Mouse (Mus musculus): ENCODE data around the gene Gm6793. TPM values are rescaled to one million over a fixed set of nuclear protein-coding genes. Genes with fewer than 3 reads are reported as not detected.
A peak's percentile ranks its signal among the peaks of the same experiment; 100 is the strongest.

The Gm6793 gene
- polyA plus RNA-seq, 1 experiment from 2014 or later, result 0.92 TPM

DNA sequence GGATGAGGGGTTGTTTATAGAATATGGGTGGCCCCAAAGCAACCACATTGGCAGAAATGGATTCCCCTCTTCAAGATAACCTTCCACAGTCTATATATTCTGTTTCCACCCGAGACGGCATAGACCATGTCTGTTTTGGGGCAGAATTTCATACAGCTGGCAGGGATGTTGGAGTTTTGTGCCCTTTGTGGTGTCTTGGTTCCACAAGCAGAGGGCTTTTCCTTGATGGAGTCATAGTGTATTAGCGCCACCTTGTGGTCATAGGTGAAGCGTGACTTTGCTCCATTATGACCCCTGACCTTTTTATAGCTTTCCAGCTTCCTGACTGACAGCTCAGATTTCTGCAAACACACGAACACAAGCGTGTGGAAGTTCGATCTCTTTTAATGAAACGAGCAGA, 19.8 kb upstream of the Gm6793 start:
- Histone ChIP-seq H3K27ac (ENCODE audit: low read depth, low read length) (no peak overlapping the region), H3K27me3 (ENCODE audit: control insufficient read depth, insufficient read depth, low read length) (no peaks in the 10 kb centered on the region), H3K4me3 (ENCODE audit: low read depth, low read length) (no peak overlapping the region), H3K4me2 (ENCODE audit: low read depth) (no peak overlapping the region), H3K4me1 (ENCODE audit: control insufficient read depth, insufficient read depth, low read length) (no peaks in the 10 kb centered on the region), H3K9ac (ENCODE audit: low read length) (no peak overlapping the region), H3K9me3 (ENCODE audit: control insufficient read depth, low read length) (no peaks in the 10 kb centered on the region), H3K36me3 (ENCODE audit: control insufficient read depth, insufficient read depth, low read length) (no peaks in the 10 kb centered on the region)
- ATAC-seq (ENCODE audit: insufficient read depth, low FRiP score, low TSS enrichment) (0 out of 2 replicates have a peak, but pooled peaks have one; percentile 38), DNase-seq (ENCODE audit: low spot score) (peak; percentile 70)
- 15% methylated on average over 8 of the region's 8 CpGs for WGBS

DNA sequence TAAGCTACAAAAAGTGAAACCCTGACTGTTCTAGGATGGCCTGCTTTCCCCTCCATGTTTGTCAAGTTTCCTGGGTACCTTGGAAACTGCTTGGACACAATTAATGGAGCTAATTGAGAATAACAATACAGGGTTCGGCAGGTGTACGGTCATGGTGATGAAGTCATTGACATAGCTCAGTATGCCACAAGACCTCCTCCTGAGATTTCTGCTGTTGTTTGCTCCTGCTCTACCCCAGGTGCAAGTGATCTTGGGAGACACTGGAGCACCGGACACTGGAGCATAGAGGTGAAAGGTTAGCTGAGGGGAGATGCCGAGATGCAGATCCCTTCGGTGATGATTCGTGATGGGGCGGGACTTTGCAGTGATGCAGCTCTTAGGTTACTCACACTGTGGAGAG, 18.2 kb upstream of the Gm6793 start:
- Histone ChIP-seq H3K27ac (ENCODE audit: low read depth, low read length) (no peak overlapping the region), H3K4me3 (ENCODE audit: low read depth, low read length) (no peak overlapping the region), H3K27me3 (ENCODE audit: control insufficient read depth, insufficient read depth, low read length) (no peaks in the 10 kb centered on the region), H3K9me3 (ENCODE audit: control insufficient read depth, low read length) (no peaks in the 10 kb centered on the region), H3K4me2 (ENCODE audit: low read depth) (no peak overlapping the region), H3K4me1 (ENCODE audit: control insufficient read depth, insufficient read depth, low read length) (no peaks in the 10 kb centered on the region), H3K9ac (ENCODE audit: low read length) (no peak overlapping the region), H3K36me3 (ENCODE audit: control insufficient read depth, insufficient read depth, low read length) (no peaks in the 10 kb centered on the region)
- WGBS, result 52% methylated on average over 7 of the region's 7 CpGs
- ATAC-seq (ENCODE audit: insufficient read depth, low FRiP score, low TSS enrichment) (no peak), DNase-seq (ENCODE audit: low spot score) (no peak)

DNA sequence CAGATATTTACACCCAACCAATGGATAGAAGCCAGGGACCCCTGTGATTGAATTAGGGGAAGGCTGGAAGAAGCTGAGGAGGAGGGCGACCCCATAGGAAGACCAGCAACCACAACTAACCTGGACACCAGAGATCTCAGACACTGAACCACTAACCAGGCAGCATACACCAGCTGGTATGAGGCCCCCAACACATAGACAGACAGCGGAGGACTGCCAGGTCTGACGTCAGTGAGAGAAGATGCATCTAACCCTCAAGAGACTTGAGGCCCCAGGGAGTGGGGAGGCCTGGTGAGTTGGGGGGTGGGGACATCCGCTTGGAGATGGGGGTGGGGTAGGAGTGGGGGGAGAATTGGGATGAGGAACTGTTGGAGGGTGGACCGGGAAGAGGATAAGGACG, 15.8 kb upstream of the Gm6793 start:
- ATAC-seq (ENCODE audit: insufficient read depth, low FRiP score, low TSS enrichment) (no peak), DNase-seq (ENCODE audit: low spot score) (no peak)
- WGBS, result 61% methylated on average over 6 of the region's 6 CpGs
- Histone ChIP-seq H3K27ac (ENCODE audit: low read depth, low read length) (no peak overlapping the region), H3K4me3 (ENCODE audit: low read depth, low read length) (no peak overlapping the region), H3K4me2 (ENCODE audit: low read depth) (no peak overlapping the region), H3K36me3 (ENCODE audit: control insufficient read depth, insufficient read depth, low read length) (no peaks in the 10 kb centered on the region), H3K9ac (ENCODE audit: low read length) (no peak overlapping the region), H3K27me3 (ENCODE audit: control insufficient read depth, insufficient read depth, low read length) (no peaks in the 10 kb centered on the region), H3K9me3 (ENCODE audit: control insufficient read depth, low read length) (no peaks in the 10 kb centered on the region), H3K4me1 (ENCODE audit: control insufficient read depth, insufficient read depth, low read length) (no peaks in the 10 kb centered on the region)

DNA sequence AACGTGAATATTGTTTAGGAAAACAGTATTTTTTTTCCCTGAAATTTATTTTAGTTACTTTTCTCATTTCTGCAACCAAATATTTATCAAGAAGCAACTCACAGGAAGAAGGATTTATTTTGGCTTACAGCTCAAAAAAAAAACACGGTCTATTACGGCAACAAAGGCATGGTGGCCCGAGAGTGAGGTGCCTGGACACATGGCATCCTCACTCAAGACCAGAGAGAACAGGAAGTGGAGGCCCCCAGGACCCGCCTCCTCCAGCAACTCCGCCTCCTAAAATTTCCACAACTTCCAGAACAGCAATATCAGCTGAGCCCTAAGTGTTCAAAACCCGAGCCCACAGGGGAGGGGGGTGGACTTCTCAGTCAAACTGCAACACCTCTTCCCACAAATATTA, 14.6 kb upstream of the Gm6793 start:
- H3K27ac ChIP-seq (ENCODE audit: low read depth, low read length), result no peak overlapping the region
- no peak overlapping the region for H3K9ac ChIP-seq (ENCODE audit: low read length)
- no peak for DNase-seq (ENCODE audit: low spot score)
- no peak for ATAC-seq (ENCODE audit: insufficient read depth, low FRiP score, low TSS enrichment)
- H3K4me2 ChIP-seq (ENCODE audit: low read depth), result no peak overlapping the region
- H3K4me3 ChIP-seq (ENCODE audit: low read depth, low read length), result no peak overlapping the region
- no peaks in the 10 kb centered on the region for H3K4me1 ChIP-seq (ENCODE audit: control insufficient read depth, insufficient read depth, low read length)
- H3K27me3 ChIP-seq (ENCODE audit: control insufficient read depth, insufficient read depth, low read length), result no peaks in the 10 kb centered on the region
- WGBS, result 90% methylated on average over 7 of the region's 7 CpGs
- H3K36me3 ChIP-seq (ENCODE audit: control insufficient read depth, insufficient read depth, low read length), result no peaks in the 10 kb centered on the region
- no peaks in the 10 kb centered on the region for H3K9me3 ChIP-seq (ENCODE audit: control insufficient read depth, low read length)

DNA sequence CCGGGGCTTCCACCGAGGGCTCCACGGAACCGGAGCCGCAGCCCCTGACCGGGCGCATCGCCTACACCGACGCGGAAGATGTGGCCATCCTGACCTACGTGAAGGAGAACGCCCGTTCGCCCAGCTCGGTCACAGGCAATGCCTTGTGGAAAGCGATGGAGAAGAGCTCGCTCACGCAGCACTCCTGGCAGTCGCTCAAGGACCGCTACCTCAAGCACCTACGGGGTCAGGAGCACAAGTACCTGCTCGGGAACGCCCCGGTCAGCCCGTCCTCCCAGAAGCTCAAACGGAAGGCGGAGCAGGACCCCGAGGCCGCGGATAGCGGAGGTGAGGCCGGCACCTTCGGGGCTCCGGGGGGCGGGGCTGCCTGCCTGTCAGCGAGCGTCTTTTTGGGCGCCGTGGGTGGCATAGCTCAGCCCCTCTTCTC, 3.0 kb downstream of the Gm6793 start:
- Histone ChIP-seq H3K4me3 (ENCODE audit: low read depth, low read length) (peak overlapping the region; percentile 85), H3K27ac (ENCODE audit: low read depth, low read length) (peak overlapping the region; percentile 60; the same call in 1 of the 2 replicates), H3K36me3 (ENCODE audit: control insufficient read depth, insufficient read depth, low read length) (no peaks in the 10 kb centered on the region), H3K27me3 (ENCODE audit: control insufficient read depth, insufficient read depth, low read length) (no peaks in the 10 kb centered on the region), H3K4me1 (ENCODE audit: control insufficient read depth, insufficient read depth, low read length) (peaks cover 16% of the 10 kb centered on the region), H3K4me2 (ENCODE audit: low read depth) (peak overlapping the region; percentile 94), H3K9me3 (ENCODE audit: control insufficient read depth, low read length) (no peaks in the 10 kb centered on the region), H3K9ac (ENCODE audit: low read length) (peak overlapping the region; percentile 80)
- under 1% methylated on average over 40 of the region's 40 CpGs for WGBS
- DNase-seq (ENCODE audit: low spot score), result no peak
- ATAC-seq (ENCODE audit: insufficient read depth, low FRiP score, low TSS enrichment), result peak; percentile 60

DNA sequence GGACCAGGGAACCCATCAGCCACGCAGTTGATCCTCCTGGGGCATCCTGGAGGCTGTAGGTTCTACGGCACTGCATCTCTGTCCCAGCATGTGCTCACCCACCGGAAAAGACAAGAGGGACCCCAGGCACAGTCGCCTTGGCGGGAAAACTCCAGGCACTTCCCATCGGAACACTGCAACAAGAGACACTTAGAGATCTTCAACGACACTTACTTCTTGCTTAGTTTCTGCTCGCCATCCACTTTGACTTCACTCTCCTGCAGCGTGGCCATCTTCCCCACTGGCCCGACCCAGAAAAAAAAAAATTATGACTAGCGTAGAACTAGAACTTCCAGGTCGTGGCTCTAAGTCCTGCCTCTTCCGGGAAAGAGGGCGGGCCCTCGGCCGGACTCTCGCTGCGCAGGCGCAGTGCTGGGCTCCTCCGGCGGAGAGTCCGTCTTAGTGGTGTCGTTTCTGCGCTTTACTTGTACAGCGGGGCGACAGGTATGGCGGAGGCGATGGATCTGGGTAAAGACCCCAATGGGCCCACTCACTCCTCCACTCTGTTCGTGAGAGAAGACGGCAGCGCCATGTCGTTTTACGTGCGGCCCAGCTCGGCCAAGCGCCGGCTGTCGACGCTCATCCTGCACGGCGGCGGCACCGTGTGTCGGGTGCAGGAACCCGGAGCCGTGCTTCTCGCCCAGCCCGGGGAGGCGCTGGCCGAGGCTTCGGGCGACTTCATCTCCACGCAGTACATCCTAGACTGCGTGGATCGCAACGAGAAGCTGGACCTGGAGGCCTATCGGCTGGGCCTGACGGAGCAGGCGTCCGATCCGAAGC, 3.6 kb downstream of the Gm6793 start, which contains the start of the genes Kars and Terf2ip:
Kars (minus strand) TSS at position 327 of the 819 bp plus-strand sequence.
Terf2ip (plus strand) TSS at position 402 of the 819 bp plus-strand sequence.
- Histone ChIP-seq H3K4me1 (ENCODE audit: control insufficient read depth, insufficient read depth, low read length) (peaks cover 16% of the 10 kb centered on the region), H3K9ac (ENCODE audit: low read length) (peak within 1 kb of the TSS; percentile 80), H3K27ac (ENCODE audit: low read depth, low read length) (peak within 1 kb of the TSS; percentile 60; the same call in 1 of the 2 replicates), H3K4me2 (ENCODE audit: low read depth) (peak within 1 kb of the TSS; percentile 94), H3K27me3 (ENCODE audit: control insufficient read depth, insufficient read depth, low read length) (no peaks in the 10 kb centered on the region), H3K36me3 (ENCODE audit: control insufficient read depth, insufficient read depth, low read length) (no peaks in the 10 kb centered on the region), H3K4me3 (ENCODE audit: low read depth, low read length) (peak within 1 kb of the TSS; percentile 85), H3K9me3 (ENCODE audit: control insufficient read depth, low read length) (no peaks in the 10 kb centered on the region)
- DNase-seq (ENCODE audit: low spot score) (peak; percentile 94), ATAC-seq (ENCODE audit: insufficient read depth, low FRiP score, low TSS enrichment) (peak; percentile 92)
- WGBS, result under 1% methylated on average over 61 of the region's 61 CpGs

DNA sequence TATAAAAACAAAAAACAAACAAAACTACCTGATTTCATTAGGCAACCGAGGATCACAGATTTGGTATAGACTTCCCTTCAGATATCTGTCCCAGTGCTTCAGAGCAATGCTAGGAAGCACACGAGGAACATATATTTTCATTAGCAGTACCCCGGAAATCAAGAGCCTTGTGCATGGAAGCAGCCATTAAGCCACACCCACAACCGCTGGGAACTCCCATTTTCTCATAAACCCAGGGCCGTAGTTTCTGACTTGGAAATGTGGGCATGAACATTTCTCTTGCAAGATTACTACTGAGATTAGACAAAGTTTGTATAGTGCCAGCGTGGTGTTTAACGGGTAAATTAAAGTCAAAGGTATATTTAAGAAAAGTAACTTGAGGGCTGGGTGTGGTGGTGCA, 5.3 kb downstream of the Gm6793 start:
- 92% methylated on average over 7 of the region's 7 CpGs for WGBS
- DNase-seq (ENCODE audit: low spot score) (no peak), ATAC-seq (ENCODE audit: insufficient read depth, low FRiP score, low TSS enrichment) (no peak)
- Histone ChIP-seq H3K9me3 (ENCODE audit: control insufficient read depth, low read length) (no peaks in the 10 kb centered on the region), H3K27me3 (ENCODE audit: control insufficient read depth, insufficient read depth, low read length) (no peaks in the 10 kb centered on the region), H3K27ac (ENCODE audit: low read depth, low read length) (no peak overlapping the region), H3K4me2 (ENCODE audit: low read depth) (no peak overlapping the region), H3K4me3 (ENCODE audit: low read depth, low read length) (no peak overlapping the region), H3K36me3 (ENCODE audit: control insufficient read depth, insufficient read depth, low read length) (0 out of 2 replicates have a peak, but pooled peaks cover 3% of the 10 kb centered on the region), H3K4me1 (ENCODE audit: control insufficient read depth, insufficient read depth, low read length) (peaks cover 16% of the 10 kb centered on the region), H3K9ac (ENCODE audit: low read length) (no peak overlapping the region)

DNA sequence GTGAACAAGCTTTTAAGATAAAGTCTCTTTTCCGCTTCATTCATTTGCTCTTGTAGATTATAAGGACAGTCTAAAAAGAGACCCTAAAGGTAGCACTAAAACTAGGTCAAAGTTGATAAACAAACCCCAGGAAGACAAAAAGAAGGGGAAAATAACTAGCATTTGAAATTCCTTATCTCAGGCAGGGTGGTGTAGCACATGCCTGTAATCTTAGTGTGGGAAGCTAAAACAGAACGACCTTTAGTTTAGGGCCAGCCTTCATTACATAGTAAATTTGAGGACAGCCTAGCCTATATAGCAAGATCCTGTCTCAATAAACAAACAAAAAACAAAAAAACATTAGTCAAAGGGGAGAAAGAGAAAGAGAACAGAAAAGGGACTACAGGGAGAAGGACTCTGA, 7.2 kb downstream of the Gm6793 start:
- no peak overlapping the region for H3K9ac ChIP-seq (ENCODE audit: low read length)
- H3K36me3 ChIP-seq (ENCODE audit: control insufficient read depth, insufficient read depth, low read length), result peaks cover 13% of the 10 kb centered on the region
- H3K4me2 ChIP-seq (ENCODE audit: low read depth), result no peak overlapping the region
- peaks cover 10% of the 10 kb centered on the region for H3K4me1 ChIP-seq (ENCODE audit: control insufficient read depth, insufficient read depth, low read length)
- 94% methylated on average over 2 of the region's 2 CpGs for WGBS
- H3K9me3 ChIP-seq (ENCODE audit: control insufficient read depth, low read length), result no peaks in the 10 kb centered on the region
- H3K4me3 ChIP-seq (ENCODE audit: low read depth, low read length), result no peak overlapping the region
- ATAC-seq (ENCODE audit: insufficient read depth, low FRiP score, low TSS enrichment) (no peak), DNase-seq (ENCODE audit: low spot score) (no peak)
- no peak overlapping the region for H3K27ac ChIP-seq (ENCODE audit: low read depth, low read length)
- H3K27me3 ChIP-seq (ENCODE audit: control insufficient read depth, insufficient read depth, low read length), result no peaks in the 10 kb centered on the region

DNA sequence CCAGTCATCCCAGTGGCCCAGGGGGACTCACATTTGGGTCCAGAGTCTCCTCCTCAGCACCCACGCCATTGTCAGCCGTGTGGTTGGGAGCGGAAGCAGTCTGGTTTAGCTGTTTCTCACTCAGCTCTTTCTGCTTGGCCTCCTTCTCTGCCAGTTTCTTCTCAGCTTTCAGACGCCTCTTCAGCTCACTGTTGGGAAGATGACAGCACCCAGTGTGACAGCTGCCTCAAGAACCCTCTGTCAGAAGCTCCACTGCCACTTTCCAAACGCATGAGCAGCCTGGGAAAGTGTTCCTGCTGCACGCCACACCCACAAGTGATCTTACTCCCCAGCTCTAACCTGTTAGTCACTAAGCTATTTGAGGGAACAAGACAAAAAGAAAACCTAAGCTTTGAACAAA, 9.2 kb downstream of the Gm6793 start:
- H3K27me3 ChIP-seq (ENCODE audit: control insufficient read depth, insufficient read depth, low read length), result no peaks in the 10 kb centered on the region
- no peak overlapping the region for H3K4me3 ChIP-seq (ENCODE audit: low read depth, low read length)
- WGBS, result 94% methylated on average over 6 of the region's 6 CpGs
- ATAC-seq (ENCODE audit: insufficient read depth, low FRiP score, low TSS enrichment) (no peak), DNase-seq (ENCODE audit: low spot score) (no peak)
- H3K27ac ChIP-seq (ENCODE audit: low read depth, low read length), result no peak overlapping the region
- peaks cover 4% of the 10 kb centered on the region; the same call in 1 of the 2 replicates for H3K4me1 ChIP-seq (ENCODE audit: control insufficient read depth, insufficient read depth, low read length)
- no peak overlapping the region for H3K9ac ChIP-seq (ENCODE audit: low read length)
- H3K4me2 ChIP-seq (ENCODE audit: low read depth), result no peak overlapping the region
- no peaks in the 10 kb centered on the region for H3K9me3 ChIP-seq (ENCODE audit: control insufficient read depth, low read length)
- H3K36me3 ChIP-seq (ENCODE audit: control insufficient read depth, insufficient read depth, low read length), result peaks cover 23% of the 10 kb centered on the region
